In the genomic region with DNA sequence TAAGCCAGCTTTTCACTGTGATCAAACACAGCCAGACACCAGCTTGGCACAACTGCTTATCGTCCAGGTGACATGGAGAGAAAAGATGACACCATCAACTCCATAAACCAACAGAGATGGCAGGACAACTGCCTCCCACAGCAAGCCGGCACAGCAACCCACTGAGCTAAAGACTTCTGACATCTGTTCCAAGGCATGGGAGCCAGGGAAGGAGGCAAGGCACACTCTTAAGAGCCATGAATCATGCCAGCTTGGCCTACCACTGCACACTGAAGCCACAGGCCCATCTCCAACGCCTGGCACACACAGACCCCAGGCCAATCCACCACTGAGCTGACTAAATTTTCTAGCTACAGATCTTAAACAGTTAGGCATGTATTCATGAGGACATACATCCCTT, we compare ENCODE assay signal across 21 mouse cellular contexts. TPM values are rescaled to one million over a fixed set of nuclear protein-coding genes. Genes with fewer than 3 reads are reported as not detected.
DNase-seq lines count a peak whose midpoint lies in the region; ATAC-seq and TF ChIP-seq lines count a peak whose summit lies in the region.
"Had no signal": no experiment of that assay in that cellular context is flagged by ENCODE, and none has a peak within 500 bp of the region (broad histone marks: within the 10 kb centered on the region; RNA-seq: fewer than 3 reads in every experiment).

No protein-coding gene starts in this region.

- ATAC-seq in cerebellum, adult (ENCODE audit: insufficient number of reproducible peaks, low FRiP score, low TSS enrichment): no peak
- ATAC-seq in forebrain, postnatal 0 days: peak; percentile 47; the same call in 1 of the 2 replicates
- ATAC-seq in forebrain, embryonic 14.5 days: no peak
- ATAC-seq: forebrain, embryonic 13.5 days had no signal

- DNase-seq in cerebellum, adult 9-11 months: peak; percentile 10
- DNase-seq in forebrain, postnatal 0 days: peak; percentile 27
- no peak for DNase-seq in forebrain, embryonic 14.5 days (ENCODE audit: low spot score)
- DNase-seq in left cerebral cortex, postnatal 4 days: peak; percentile 73
- DNase-seq in left cerebral cortex, adult 8-10 months (ENCODE audit: low spot score in 2 of 2): no peak
- DNase-seq in lung, adult 2 months: no peak
- DNase-seq: adrenal gland, postnatal 10 days; gastrocnemius, postnatal 36 days; heart, adult 11 months; heart, postnatal 36 days; kidney, adult 11 months had no signal

- intact Hi-C loops in left cerebral cortex, postnatal 4 days (cut with DNase I): no loop called here

- H3K4me2 ChIP-seq in forebrain, postnatal 0 days (ENCODE audit: low read depth): no peak overlapping the region
- no peak overlapping the region for H3K4me2 ChIP-seq in forebrain, embryonic 14.5 days (ENCODE audit: low read length)
- H3K4me2 ChIP-seq: forebrain, embryonic 13.5 days; heart, embryonic 13.5 days; hindbrain, embryonic 13.5 days had no signal

- H3K4me3 ChIP-seq in forebrain, postnatal 0 days (ENCODE audit: low read depth, low read length): no peak overlapping the region
- no peak overlapping the region for H3K4me3 ChIP-seq in forebrain, embryonic 14.5 days (ENCODE audit: low read depth, low read length)
- H3K4me3 ChIP-seq in lung, adult 2 months (replicated peaks; ENCODE audit: extremely low read depth, low read depth, low read length): no peak overlapping the region
- H3K4me3 ChIP-seq: embryonic facial prominence, embryonic 10.5 days; forebrain, embryonic 13.5 days; heart, embryonic 13.5 days; hindbrain, embryonic 13.5 days had no signal

- no peak for TF ChIP-seq POLR2A in lung, adult 2 months (IDR thresholded peaks at IDR 0.05; ENCODE audit: borderline replicate concordance, extremely low read depth, low read depth, low read length)

- no peaks in the 10 kb centered on the region for H3K9me3 ChIP-seq in forebrain, postnatal 0 days (ENCODE audit: low read length)
- no peaks in the 10 kb centered on the region for H3K9me3 ChIP-seq in forebrain, embryonic 14.5 days (replicated peaks; ENCODE audit: control insufficient read depth, low read length)
- H3K9me3 ChIP-seq: embryonic facial prominence, embryonic 10.5 days; forebrain, embryonic 13.5 days; heart, embryonic 13.5 days; hindbrain, embryonic 13.5 days had no signal

- peaks cover 6% of the 10 kb centered on the region; the same call in 1 of the 2 replicates for H3K27me3 ChIP-seq in forebrain, postnatal 0 days (ENCODE audit: insufficient read depth, low read length)
- H3K27me3 ChIP-seq in forebrain, embryonic 14.5 days (replicated peaks; ENCODE audit: control insufficient read depth, insufficient read depth, low read length): no peaks in the 10 kb centered on the region
- H3K27me3 ChIP-seq: forebrain, embryonic 13.5 days had no signal

- 67% methylated on average over 3 of the region's 3 CpGs for WGBS in forebrain, postnatal 0 days
- WGBS in forebrain, embryonic 14.5 days: 65% methylated on average over 3 of the region's 3 CpGs
- 69% methylated on average over 3 of the region's 3 CpGs for WGBS in lung, adult 2 months

- TF ChIP-seq CTCF in forebrain, postnatal 0 days (IDR thresholded peaks at IDR 0.05; ENCODE audit: low read depth): no peak
- TF ChIP-seq CTCF in lung, adult 2 months (IDR thresholded peaks at IDR 0.05; ENCODE audit: insufficient read depth, low read length): no peak

- H3K36me3 ChIP-seq in forebrain, postnatal 0 days (ENCODE audit: insufficient read depth): no peaks in the 10 kb centered on the region
- H3K36me3 ChIP-seq in forebrain, embryonic 14.5 days (ENCODE audit: control insufficient read depth, insufficient read depth, low read length): no peaks in the 10 kb centered on the region
- H3K36me3 ChIP-seq: embryonic facial prominence, embryonic 10.5 days; heart, embryonic 13.5 days; hindbrain, embryonic 13.5 days had no signal

- no peaks in the 10 kb centered on the region for H3K4me1 ChIP-seq in forebrain, postnatal 0 days (ENCODE audit: insufficient read depth)
- H3K4me1 ChIP-seq in forebrain, embryonic 14.5 days (ENCODE audit: control insufficient read depth, insufficient read depth, low read length): no peaks in the 10 kb centered on the region
- H3K4me1 ChIP-seq in lung, adult 2 months (ENCODE audit: control insufficient read depth, insufficient read depth, low read length): no peaks in the 10 kb centered on the region
- H3K4me1 ChIP-seq: forebrain, embryonic 13.5 days; heart, embryonic 13.5 days; hindbrain, embryonic 13.5 days had no signal

- H3K9ac ChIP-seq in forebrain, postnatal 0 days: no peak overlapping the region
- H3K9ac ChIP-seq in forebrain, embryonic 14.5 days (ENCODE audit: low read length): no peak overlapping the region
- H3K9ac ChIP-seq: forebrain, embryonic 13.5 days; heart, embryonic 13.5 days; hindbrain, embryonic 13.5 days had no signal

- H3K27ac ChIP-seq in forebrain, postnatal 0 days (ENCODE audit: low read depth, low read length): no peak overlapping the region
- no peak overlapping the region for H3K27ac ChIP-seq in forebrain, embryonic 14.5 days (ENCODE audit: low read depth, low read length)
- H3K27ac ChIP-seq: embryonic facial prominence, embryonic 10.5 days; forebrain, embryonic 13.5 days; heart, embryonic 13.5 days; hindbrain, embryonic 13.5 days had no signal

RNA-seq across cellular contexts. Expression of gene Pax5, which starts 32.3 kb away (rescaled TPM):
- 0.14 and 1.5 TPM in 2 replicates for total RNA-seq in forebrain, postnatal 0 days (2014; rRNA removed)
- polyA plus RNA-seq in forebrain, postnatal 0 days (2015; fragmentation: Nextera tagmentation; extraction: Ambion mirVana): 0.01 TPM in 1 of 2 replicates, not detected in the other
- polyA plus RNA-seq in forebrain, embryonic 14.5 days (2014; fragmentation: Nextera tagmentation; extraction: Ambion mirVana): 0.10 and 0.20 TPM in 2 replicates
- 1 to 10 TPM; 1.0 to 1.8 TPM for total RNA-seq in left cerebral cortex, postnatal 4 days (2021)
- 1 to 10 TPM in 1 of 4 experiments, under 1 TPM in 1, not detected in 2; 0.07 to 3.7 TPM for total RNA-seq in left cerebral cortex, adult 8-10 months (2022)
- polyA plus RNA-seq in lung, adult 2 months (2012; rRNA removed): 6.1 and 6.7 TPM in 2 replicates
- total RNA-seq: gastrocnemius, adult 8-10 months; gastrocnemius, postnatal 36 days; MEL had no signal
- polyA plus RNA-seq: C2C12; heart, postnatal 0 days; intestine, embryonic 14.5 days had no signal

Comparison
In these comparisons a context has a peak if more than half of its experiments do, and no peak if none do; other contexts are left out.
1. DNase-seq: peak in cerebellum, adult 9-11 months (single experiment), forebrain, postnatal 0 days (single experiment) and left cerebral cortex, postnatal 4 days (single experiment); none in forebrain, embryonic 14.5 days (single experiment), left cerebral cortex, adult 8-10 months (0 of 2) and lung, adult 2 months (single experiment).